Mouse (Mus musculus): ENCODE measurements around the gene Atp8a1. TPM values are rescaled to one million over a fixed set of nuclear protein-coding genes. Genes with fewer than 3 reads are reported as not detected.

Atp8a1 gene
- polyA plus RNA-seq, 1 experiment from 2014 or later = 21.3 TPM

- no peak overlapping the region for H3K27ac ChIP-seq (replicated peaks)
- H3K4me1 ChIP-seq = no peaks in the 10 kb centered on the region
- H3K36me3 ChIP-seq = peaks cover 7% of the 10 kb centered on the region; the same call in 1 of the 2 replicates
- WGBS = 84% methylated on average over 7 of the region's 7 CpGs
- no peak for DNase-seq (ENCODE audit: low spot score)
- H3K4me3 ChIP-seq = no peak overlapping the region
- H3K27me3 ChIP-seq (ENCODE audit: low read depth, poor library complexity, severe bottlenecking) = peaks cover 16% of the 10 kb centered on the region; the same call in 1 of the 2 replicates
- H3K9me3 ChIP-seq (replicated peaks) = no peaks in the 10 kb centered on the region
Observed at GRCm38 (mm10) chr5:67685906-67686305, 161.3 kb downstream of the Atp8a1 start.

GRCm38 (mm10) chr5:67685461-67685860 lies 161.8 kb downstream of the Atp8a1 start:
- H3K9me3 ChIP-seq (replicated peaks) = no peaks in the 10 kb centered on the region
- H3K36me3 ChIP-seq = peaks cover 7% of the 10 kb centered on the region; the same call in 1 of the 2 replicates
- no peak for DNase-seq (ENCODE audit: low spot score)
- H3K27me3 ChIP-seq (ENCODE audit: low read depth, poor library complexity, severe bottlenecking) = peaks cover 19% of the 10 kb centered on the region; the same call in 1 of the 2 replicates
- no peak overlapping the region for H3K4me3 ChIP-seq
- 59% methylated on average over 5 of the region's 5 CpGs for WGBS
- H3K27ac ChIP-seq (replicated peaks) = no peak overlapping the region
- peaks cover 4% of the 10 kb centered on the region; the same call in 1 of the 2 replicates for H3K4me1 ChIP-seq

- peaks cover 29% of the 10 kb centered on the region for H3K36me3 ChIP-seq
- H3K27ac ChIP-seq (replicated peaks) = no peak overlapping the region
- no peak for DNase-seq (ENCODE audit: low spot score)
- H3K4me3 ChIP-seq = no peak overlapping the region
- H3K27me3 ChIP-seq (ENCODE audit: low read depth, poor library complexity, severe bottlenecking) = peaks cover 4% of the 10 kb centered on the region; the same call in 1 of the 2 replicates
- H3K9me3 ChIP-seq (replicated peaks) = no peaks in the 10 kb centered on the region; the same call in 1 of the 2 replicates
- peaks cover 9% of the 10 kb centered on the region; the same call in 1 of the 2 replicates for H3K4me1 ChIP-seq
- WGBS = 83% methylated on average over 3 of the region's 3 CpGs
Observed at GRCm38 (mm10) chr5:67678819-67679218, 168.4 kb downstream of the Atp8a1 start.

DNA sequence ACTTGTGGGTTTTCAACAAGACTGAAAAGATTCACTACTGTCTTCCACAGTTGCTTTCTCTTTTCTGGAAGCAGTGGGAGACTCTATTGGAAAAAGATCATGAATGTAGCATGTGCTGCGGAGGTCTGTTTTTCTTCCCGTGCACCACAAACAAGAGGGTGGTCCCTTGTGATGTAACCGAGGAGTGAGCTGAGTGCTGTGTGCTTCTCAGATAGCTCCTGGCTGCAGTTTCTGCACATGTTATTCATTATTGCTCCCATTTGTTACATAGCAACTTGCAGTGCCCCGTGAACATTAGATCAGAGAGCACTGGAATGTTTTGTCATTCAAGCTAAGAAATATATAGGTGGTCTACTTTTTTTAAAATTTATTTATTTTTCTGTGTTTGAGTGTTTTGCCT lies 174.2 kb downstream of the Atp8a1 start:
- Histone ChIP-seq H3K9me3 (replicated peaks) (no peaks in the 10 kb centered on the region; the same call in 1 of the 2 replicates), H3K4me3 (no peak overlapping the region), H3K27ac (replicated peaks) (no peak overlapping the region), H3K27me3 (ENCODE audit: low read depth, poor library complexity, severe bottlenecking) (peaks cover 38% of the 10 kb centered on the region), H3K4me1 (0 out of 2 replicates have a peak, but pooled peaks cover 4% of the 10 kb centered on the region), H3K36me3 (peaks cover 32% of the 10 kb centered on the region)
- 85% methylated on average over 4 of the region's 4 CpGs for WGBS
- DNase-seq (ENCODE audit: low spot score) = no peak

GRCm38 (mm10) chr5:67670158-67670557 lies 177.1 kb downstream of the Atp8a1 start:
- peaks cover 37% of the 10 kb centered on the region for H3K36me3 ChIP-seq
- H3K9me3 ChIP-seq (replicated peaks) = no peaks in the 10 kb centered on the region; the same call in 1 of the 2 replicates
- peaks cover 67% of the 10 kb centered on the region for H3K27me3 ChIP-seq (ENCODE audit: low read depth, poor library complexity, severe bottlenecking)
- no peak overlapping the region for H3K4me3 ChIP-seq
- H3K27ac ChIP-seq (replicated peaks) = no peak overlapping the region
- 66% methylated on average over 6 of the region's 6 CpGs for WGBS
- H3K4me1 ChIP-seq = 0 out of 2 replicates have a peak, but pooled peaks cover 4% of the 10 kb centered on the region
- no peak for DNase-seq (ENCODE audit: low spot score)

DNA sequence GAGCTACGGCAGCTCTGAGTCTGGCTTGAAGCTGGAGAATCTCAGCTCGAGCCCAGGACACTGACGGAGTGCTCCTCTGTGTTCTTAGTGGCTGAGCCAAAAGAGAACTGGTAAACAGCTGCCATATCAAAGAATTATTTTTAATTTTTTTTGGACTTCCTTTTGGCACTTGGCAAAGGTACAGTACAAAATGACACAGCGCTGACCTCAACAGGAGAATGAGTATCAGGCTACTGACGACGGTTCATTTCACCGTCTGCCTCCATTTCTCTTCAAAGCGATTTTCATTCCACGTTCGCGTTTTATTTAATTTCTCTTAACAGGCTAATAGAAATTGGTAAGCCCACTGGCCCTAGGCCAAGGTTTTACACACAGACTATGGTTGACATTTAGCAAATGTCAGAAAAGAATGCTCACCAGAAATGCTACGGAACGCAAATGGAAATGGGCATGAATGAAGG lies 177.8 kb downstream of the Atp8a1 start:
- peaks cover 74% of the 10 kb centered on the region for H3K27me3 ChIP-seq (ENCODE audit: low read depth, poor library complexity, severe bottlenecking)
- WGBS = 93% methylated on average over 13 of the region's 13 CpGs
- H3K36me3 ChIP-seq = peaks cover 33% of the 10 kb centered on the region
- H3K27ac ChIP-seq (replicated peaks) = no peak overlapping the region
- no peak for DNase-seq (ENCODE audit: low spot score)
- H3K4me3 ChIP-seq = no peak overlapping the region
- 0 out of 2 replicates have a peak, but pooled peaks cover 4% of the 10 kb centered on the region for H3K4me1 ChIP-seq
- no peaks in the 10 kb centered on the region; the same call in 1 of the 2 replicates for H3K9me3 ChIP-seq (replicated peaks)

GRCm38 (mm10) chr5:67662715-67663114 lies 184.5 kb downstream of the Atp8a1 start:
- 41% methylated on average over 6 of the region's 6 CpGs for WGBS
- DNase-seq (ENCODE audit: low spot score) = no peak
- H3K27me3 ChIP-seq (ENCODE audit: low read depth, poor library complexity, severe bottlenecking) = peaks cover 100% of the 10 kb centered on the region
- H3K9me3 ChIP-seq (replicated peaks) = no peaks in the 10 kb centered on the region
- H3K4me3 ChIP-seq = no peak overlapping the region
- peak overlapping the region; percentile 63 for H3K27ac ChIP-seq (replicated peaks)
- H3K4me1 ChIP-seq = peaks cover 34% of the 10 kb centered on the region
- H3K36me3 ChIP-seq = peaks cover 20% of the 10 kb centered on the region

GRCm38 (mm10) chr5:67659864-67660263 lies 187.4 kb downstream of the Atp8a1 start:
- Histone ChIP-seq H3K4me3 (peak overlapping the region; percentile 2; the same call in 1 of the 2 replicates), H3K27ac (replicated peaks) (peak overlapping the region; percentile 82), H3K36me3 (no peaks in the 10 kb centered on the region), H3K9me3 (replicated peaks) (no peaks in the 10 kb centered on the region), H3K27me3 (ENCODE audit: low read depth, poor library complexity, severe bottlenecking) (peaks cover 87% of the 10 kb centered on the region), H3K4me1 (peaks cover 63% of the 10 kb centered on the region)
- no peak for DNase-seq (ENCODE audit: low spot score)
- WGBS = 66% methylated on average over 9 of the region's 9 CpGs

DNA sequence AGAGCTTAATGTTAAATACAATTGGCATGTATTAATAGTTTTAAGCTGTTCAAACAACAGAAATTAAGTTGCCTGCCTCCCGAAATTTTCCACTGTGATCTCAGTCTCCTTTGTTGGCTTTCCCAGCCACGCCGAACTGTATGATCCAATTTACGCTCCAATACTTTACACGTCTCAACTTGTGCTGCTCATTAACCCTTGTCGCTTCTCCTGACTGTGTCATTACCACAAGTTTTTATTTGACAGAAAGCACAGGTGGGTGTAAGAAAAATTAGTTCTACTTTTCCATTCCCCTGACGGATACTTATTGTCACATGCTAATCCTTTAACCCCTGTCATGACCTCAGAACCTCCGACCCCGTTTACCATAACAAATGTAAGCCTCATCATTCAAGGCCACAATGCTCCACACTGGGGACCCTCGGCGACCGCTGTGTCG lies 190.4 kb downstream of the Atp8a1 start:
- WGBS = 9% methylated on average over 13 of the region's 13 CpGs

GRCm38 (mm10) chr5:67655696-67656519 lies 191.3 kb downstream of the Atp8a1 start:
- DNase-seq (ENCODE audit: low spot score) = peak; percentile 55
- H3K4me1 ChIP-seq = peaks cover 42% of the 10 kb centered on the region
- peaks cover 87% of the 10 kb centered on the region for H3K27me3 ChIP-seq (ENCODE audit: low read depth, poor library complexity, severe bottlenecking)
- no peaks in the 10 kb centered on the region for H3K9me3 ChIP-seq (replicated peaks)
- peaks cover 6% of the 10 kb centered on the region for H3K36me3 ChIP-seq
- H3K27ac ChIP-seq (replicated peaks) = peak overlapping the region; percentile 79
- H3K4me3 ChIP-seq = peak overlapping the region; percentile 31; the same call in 1 of the 2 replicates
- 22% methylated on average over 14 of the region's 14 CpGs for WGBS

More for the DNA sequence above, 190.4 kb downstream of the Atp8a1 start:
- Histone ChIP-seq H3K9me3 (replicated peaks) (no peaks in the 10 kb centered on the region), H3K27ac (replicated peaks) (peak overlapping the region; percentile 82), H3K4me1 (peaks cover 49% of the 10 kb centered on the region), H3K36me3 (peaks cover 4% of the 10 kb centered on the region; the same call in 1 of the 2 replicates), H3K4me3 (peak overlapping the region; percentile 31; the same call in 1 of the 2 replicates), H3K27me3 (ENCODE audit: low read depth, poor library complexity, severe bottlenecking) (peaks cover 87% of the 10 kb centered on the region)
- peak; percentile 79 for DNase-seq (ENCODE audit: low spot score)

DNA sequence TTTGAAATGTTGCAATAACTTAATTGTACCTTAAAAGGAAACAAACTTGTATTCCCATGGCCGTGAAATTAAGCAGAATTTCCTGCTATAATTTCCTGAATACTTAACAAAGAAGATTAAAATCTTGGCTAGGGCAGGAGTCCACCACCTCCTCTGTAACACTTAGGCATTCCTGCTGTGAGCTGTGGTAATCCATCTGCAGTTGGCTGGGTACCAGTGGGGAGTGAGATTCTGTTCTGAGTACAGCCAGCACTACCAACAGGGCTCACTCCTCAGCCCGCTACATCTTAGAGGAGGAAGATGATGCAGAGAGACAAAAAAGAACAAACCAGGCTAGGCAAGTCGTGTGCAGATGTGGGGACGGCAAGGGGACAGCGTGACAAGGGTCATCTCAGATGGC lies 192.7 kb downstream of the Atp8a1 start:
- WGBS = 48% methylated on average over 5 of the region's 5 CpGs
- Histone ChIP-seq H3K27me3 (ENCODE audit: low read depth, poor library complexity, severe bottlenecking) (peaks cover 87% of the 10 kb centered on the region), H3K9me3 (replicated peaks) (no peaks in the 10 kb centered on the region), H3K27ac (replicated peaks) (peak overlapping the region; percentile 79), H3K4me1 (peaks cover 38% of the 10 kb centered on the region), H3K36me3 (peaks cover 19% of the 10 kb centered on the region), H3K4me3 (no peak overlapping the region)
- DNase-seq (ENCODE audit: low spot score) = no peak

GRCm38 (mm10) chr5:67653543-67653942 lies 193.7 kb downstream of the Atp8a1 start:
- Histone ChIP-seq H3K4me1 (peaks cover 38% of the 10 kb centered on the region), H3K27ac (replicated peaks) (no peak overlapping the region), H3K36me3 (peaks cover 27% of the 10 kb centered on the region), H3K4me3 (no peak overlapping the region), H3K9me3 (replicated peaks) (no peaks in the 10 kb centered on the region), H3K27me3 (ENCODE audit: low read depth, poor library complexity, severe bottlenecking) (peaks cover 87% of the 10 kb centered on the region)
- no peak for DNase-seq (ENCODE audit: low spot score)
- WGBS = 93% methylated on average over 3 of the region's 3 CpGs

- peaks cover 87% of the 10 kb centered on the region for H3K27me3 ChIP-seq (ENCODE audit: low read depth, poor library complexity, severe bottlenecking)
- no peak for DNase-seq (ENCODE audit: low spot score)
- H3K4me3 ChIP-seq = no peak overlapping the region
- peaks cover 30% of the 10 kb centered on the region for H3K4me1 ChIP-seq
- 90% methylated on average over 4 of the region's 4 CpGs for WGBS
- H3K27ac ChIP-seq (replicated peaks) = no peak overlapping the region
- peaks cover 38% of the 10 kb centered on the region for H3K36me3 ChIP-seq
- no peaks in the 10 kb centered on the region for H3K9me3 ChIP-seq (replicated peaks)
Observed at GRCm38 (mm10) chr5:67652468-67652867, 194.8 kb downstream of the Atp8a1 start.
